Mouse (Mus musculus): ENCODE results near the gene Slc26a8.

Slc26a8 gene

DNA sequence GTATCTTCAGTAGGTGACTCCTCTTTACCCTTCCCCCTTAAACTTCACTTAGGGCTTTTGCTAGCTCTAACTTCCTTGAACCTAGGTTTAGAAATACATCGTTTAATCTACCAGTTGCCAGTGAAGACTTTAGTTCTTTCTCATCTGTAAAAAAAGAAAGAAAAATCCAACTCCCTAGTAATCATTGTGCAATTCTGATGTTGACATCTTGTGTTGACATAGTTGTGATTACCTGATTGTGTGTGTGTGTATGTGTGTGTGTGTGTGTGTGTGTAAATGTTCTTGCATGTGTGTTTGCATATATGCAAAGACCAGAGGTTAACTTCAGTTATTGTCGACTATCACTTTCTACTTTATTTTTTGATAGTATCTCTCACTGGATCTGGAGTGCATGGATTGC, 8.6 kb upstream of the Slc26a8 start:
- no peak for DNase-seq (ENCODE audit: low read depth, low spot score)

DNA sequence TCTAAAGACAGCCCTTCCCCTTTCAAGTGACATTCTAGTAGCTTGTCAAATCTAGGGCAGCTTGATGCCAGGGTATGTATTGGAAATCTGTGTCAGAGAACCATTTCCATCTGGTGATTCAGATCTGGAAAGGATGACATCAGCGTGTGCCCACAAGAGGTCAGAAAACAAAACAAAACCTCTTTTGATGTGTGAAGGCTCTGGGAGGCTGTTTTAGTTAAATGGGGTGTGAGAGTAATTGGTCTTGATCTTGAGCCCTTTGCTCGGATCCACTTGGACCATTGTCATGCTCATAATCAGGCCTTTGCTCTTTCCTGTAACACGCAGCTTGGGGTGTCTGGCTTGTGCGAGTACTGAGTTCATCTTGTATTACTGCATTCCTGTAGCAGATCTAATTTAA, 8.2 kb upstream of the Slc26a8 start:
- DNase-seq (ENCODE audit: low read depth, low spot score) = no peak

DNA sequence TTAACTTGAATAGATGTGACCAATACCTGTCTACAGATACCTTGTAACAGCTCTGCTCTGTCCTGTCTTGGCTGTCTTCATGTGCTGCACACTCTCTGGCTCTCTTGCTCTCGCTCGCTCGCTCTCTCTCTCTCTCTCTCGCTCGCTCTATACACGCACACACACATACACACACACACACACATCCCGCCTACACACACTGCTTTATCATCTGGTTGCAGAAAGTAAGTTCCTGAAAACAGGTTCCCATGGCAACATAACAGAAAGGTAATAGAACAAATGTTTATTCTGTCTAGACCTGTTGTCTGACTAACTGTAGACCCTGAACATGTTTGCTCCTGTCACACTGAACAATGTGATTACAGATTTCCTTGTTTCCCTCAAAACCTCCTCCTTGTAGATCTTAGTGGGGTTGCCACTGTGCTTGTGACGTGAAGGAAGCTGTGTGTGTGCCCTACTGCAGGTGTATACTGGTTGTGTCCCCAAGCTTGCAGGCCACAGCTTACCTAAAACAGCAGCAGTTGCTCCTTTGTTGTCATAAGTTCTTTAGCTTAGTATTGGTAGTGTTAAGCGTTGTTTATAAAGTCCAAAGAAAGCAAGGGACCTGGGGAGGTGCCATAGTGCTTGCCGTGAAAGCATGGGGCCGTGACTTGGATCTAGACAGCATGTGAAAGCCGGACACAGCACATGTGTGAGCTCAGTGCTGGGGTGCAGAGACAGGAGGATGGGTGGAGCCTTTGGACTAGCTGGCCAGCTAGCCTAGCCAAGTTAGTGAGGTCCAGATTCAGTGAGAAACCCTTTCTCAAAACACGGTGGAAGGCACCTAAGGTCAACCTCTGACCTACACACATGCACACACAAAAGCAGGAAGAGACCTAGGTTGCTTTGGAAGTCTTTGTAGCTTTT, 7.5 kb upstream of the Slc26a8 start:
- DNase-seq (ENCODE audit: low read depth, low spot score) = no peak

DNA sequence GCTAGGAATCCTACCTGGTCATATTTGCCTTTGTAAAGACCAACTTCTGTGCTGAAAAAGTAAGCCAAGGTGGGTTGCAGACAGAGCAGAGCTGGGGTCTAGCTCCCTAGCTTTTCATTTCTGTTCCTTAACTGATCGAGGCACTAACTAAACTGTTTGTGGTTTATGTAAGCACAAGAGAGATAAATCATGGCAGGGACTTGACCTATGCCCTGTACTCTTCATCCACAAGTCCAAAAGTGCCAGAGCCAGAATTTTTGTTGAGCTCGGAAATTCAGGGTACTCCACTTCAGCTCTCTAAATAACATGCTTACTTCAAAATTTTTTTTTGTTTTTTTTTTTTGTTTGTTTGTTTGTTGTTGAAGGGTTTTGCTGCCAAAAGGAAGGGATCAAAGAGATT, 6.6 kb upstream of the Slc26a8 start:
- DNase-seq (ENCODE audit: low read depth, low spot score) = no peak

DNA sequence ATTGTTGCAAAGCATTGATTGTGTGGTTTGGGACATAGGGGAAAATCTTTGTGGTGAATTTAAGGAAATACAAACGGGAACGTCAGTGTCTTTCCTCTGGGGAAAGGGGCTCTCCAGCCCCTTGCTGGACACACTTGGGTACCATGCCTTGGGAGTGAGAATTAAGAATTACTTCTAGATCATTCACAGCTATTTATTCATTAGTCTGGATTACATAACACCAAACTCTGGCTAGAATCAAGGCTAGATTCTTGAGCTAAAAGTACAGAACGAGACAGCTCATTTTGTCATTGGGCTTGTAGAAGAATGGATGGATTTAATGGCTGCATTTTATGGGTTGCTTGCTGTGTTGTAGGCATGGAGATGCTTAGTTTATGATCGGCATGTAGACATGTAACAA, 4.8 kb upstream of the Slc26a8 start:
- no peak for DNase-seq (ENCODE audit: low read depth, low spot score)

DNA sequence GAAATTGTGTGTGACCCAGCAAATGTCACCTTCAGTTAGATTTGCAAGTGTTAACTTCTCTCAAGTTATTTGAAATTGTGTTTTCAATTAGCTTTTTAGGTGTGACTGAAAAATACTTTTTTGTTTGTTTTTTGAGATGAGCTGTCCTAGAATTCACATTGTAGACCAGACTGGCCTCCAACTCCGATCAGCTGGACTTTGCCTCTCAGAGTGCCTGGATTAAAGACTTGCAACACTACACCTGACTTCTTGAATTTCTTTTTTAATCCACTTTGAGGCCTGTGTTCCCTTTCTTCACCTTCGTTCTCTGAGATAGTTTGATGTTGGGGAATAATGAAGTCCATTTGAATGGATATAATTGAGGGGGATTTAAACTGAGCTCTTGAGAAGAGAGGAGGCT, 4.0 kb upstream of the Slc26a8 start:
- DNase-seq (ENCODE audit: low read depth, low spot score) = no peak

DNA sequence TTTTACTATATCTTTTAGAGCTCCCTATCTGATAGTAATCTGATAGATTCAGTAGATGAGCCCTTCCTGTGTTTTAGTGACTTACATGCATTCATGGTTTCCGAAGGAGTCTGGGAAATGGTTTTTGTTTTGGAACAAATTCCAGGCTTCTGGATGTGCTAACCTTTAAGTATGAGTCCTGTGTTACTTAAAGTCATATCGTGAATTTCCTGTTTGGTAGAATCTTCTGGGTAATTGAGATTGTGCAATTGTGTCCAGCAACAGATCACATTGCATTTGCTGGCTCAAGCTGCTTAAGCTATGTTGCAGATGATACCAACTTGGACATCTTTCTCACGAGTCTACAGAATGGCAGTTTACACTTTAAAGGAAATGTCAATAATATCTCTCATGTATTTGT, 3.1 kb upstream of the Slc26a8 start:
- DNase-seq (ENCODE audit: low read depth, low spot score) = no peak

DNA sequence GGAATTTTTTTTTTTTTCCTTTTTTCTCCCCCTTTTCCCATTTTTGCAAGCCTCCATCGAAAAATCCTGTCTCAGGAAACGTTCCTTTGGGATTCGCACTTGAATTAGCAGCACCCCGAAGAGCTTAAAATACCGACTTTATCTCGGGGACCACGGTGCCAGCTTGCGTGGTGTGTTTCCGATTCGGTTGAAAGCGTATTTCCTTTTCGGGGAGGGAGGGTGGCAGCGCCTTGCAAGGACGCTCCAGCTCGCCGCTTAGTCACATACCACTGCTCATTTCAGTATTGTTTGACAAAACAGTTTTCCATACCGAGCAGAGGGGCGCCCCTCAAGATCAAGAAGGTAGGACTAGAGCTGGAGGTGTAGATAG, 2.3 kb upstream of the Slc26a8 start:
- DNase-seq (ENCODE audit: low read depth, low spot score) = no peak

DNA sequence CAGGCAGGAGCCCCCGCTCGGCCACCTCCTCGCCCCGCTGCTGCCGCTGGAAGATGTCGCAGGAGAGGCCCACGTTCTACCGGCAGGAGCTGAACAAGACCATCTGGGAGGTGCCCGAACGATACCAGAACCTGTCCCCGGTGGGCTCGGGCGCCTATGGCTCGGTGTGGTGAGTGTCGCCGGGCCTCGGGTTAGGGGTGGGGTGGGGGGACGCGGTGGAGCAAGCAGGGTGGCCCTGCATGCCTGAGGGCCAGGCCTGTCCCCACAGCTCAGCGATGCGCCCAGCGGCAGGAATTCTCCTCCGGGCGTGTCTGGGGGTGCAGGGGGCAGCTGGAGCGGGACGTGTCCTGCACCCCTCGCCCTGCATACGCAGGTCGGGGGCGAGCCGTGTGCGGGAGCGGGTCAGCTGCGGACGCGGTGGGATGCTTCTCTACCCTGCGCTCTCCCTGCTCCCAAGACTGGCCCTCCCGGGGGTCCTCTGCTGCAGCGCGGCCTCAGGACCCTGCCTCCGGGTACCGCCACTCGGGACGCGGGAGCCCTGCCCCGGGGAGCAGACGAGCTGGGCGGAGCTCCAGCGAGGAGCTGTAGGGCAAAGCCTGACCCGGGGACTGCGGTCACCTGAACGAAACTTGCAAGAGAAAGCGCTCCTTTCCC, 1.8 kb upstream of the Slc26a8 start:
- no peak for DNase-seq (ENCODE audit: low read depth, low spot score)

DNA sequence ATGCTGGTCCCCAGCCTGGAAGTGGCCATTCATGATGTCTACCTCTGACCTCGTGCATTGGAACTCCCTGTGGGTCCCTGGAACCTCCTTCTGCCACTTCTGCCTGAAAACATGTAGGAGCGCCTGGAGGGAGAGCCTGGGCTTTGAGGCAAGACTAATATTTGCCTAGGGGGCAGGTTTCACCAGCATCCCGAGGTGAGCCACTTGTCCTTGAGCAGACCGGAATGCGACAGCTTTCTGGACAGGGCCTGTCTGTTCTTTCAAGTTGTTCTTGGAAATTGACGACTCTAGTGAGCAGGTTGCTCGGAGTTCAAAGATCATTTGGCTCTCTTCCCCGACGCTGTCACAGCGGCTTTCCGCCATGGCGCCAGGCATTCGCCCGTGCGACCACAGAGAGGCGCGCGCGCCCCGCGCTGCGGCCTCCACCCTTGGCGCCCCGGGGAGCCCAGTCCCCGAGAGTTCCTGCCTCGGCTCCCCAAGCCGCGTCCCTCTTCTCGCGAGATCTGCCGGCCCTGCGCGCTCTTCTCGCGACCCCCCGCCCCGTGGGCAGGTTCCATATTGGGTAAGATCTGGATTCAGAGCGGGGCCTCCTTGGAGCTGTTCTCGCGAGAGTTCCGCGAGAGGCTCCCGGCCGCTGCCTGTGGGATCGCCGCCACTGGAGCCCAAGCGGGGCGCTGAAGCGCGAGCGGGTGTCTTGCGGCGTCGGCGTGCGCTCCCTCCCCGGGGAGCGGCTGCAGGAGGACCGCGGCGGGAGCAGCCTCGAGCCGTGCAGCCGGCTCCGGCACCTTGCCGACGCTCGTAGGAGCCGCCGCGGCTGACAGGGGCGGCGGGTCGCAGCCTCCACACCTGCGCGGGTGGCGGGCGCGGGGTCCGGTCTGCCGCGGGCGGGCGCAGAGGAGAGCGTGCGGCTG, 998 bp upstream of the Slc26a8 start, which contains the start of gene Mapk14:
Gene Mapk14, plus strand, starts transcription at position 554 of the 911 bp plus-strand sequence.
- DNase-seq (ENCODE audit: low read depth, low spot score) = peak; percentile 98

DNA sequence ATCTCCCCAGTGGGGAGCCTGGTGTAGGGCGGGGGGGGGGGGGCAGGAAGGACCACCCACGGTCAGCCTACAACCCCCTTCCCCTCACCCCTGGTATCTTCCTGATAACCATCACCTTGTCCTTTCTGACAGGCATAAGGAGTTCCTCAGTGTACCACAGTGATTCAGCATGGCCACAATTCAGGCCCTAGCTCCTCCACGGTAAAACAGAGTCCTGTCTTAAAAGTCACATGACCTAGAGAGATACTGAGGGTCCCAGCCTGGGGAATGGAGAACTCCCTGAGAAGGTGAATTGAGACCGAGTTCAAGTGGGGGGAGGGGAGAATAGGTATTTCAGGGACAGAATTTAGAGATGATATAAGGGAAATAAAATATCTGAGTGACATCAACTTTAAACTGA, 2.7 kb downstream of the Slc26a8 start:
- no peak for DNase-seq (ENCODE audit: low read depth, low spot score)

DNA sequence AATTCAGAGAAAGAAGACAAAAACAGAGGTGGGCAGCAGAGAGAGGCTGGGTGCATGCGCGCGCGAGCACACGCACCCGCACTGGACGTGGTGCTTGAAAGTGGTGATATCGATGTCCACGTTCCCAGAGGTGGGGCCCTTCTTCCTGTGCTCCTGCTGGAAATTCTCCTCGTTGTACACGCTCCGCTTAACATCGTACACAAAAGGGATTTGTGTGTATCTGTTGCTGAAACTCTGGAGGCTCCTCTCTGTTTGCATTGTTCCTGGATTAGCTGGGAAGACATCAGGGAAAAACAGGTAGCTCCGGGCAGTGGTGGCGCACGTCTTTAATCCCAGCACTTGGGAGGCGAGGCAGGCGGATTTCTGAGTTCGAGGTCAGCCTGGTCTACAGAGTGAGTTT, 5.4 kb downstream of the Slc26a8 start:
- DNase-seq (ENCODE audit: low read depth, low spot score) = no peak

DNA sequence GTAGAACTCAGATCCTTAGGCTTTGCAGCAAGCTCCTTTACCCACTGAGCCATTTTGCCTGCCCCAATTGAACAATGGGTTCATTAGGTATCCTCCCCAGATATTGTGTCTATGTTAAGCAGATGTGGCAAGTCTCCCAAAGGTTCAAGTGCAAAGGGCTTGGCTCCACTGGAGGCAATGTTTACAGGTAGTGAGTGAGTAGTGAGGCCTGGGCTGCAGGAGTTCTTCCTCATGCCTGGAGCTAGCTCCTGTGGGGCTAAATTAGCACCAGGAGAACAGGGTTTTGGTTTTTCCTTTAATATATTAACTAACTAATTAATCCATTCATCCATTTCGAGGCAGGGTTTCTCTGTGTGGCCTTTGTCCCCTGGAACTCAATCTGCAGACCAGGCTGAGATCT, 6.4 kb downstream of the Slc26a8 start:
- DNase-seq (ENCODE audit: low read depth, low spot score) = no peak

DNA sequence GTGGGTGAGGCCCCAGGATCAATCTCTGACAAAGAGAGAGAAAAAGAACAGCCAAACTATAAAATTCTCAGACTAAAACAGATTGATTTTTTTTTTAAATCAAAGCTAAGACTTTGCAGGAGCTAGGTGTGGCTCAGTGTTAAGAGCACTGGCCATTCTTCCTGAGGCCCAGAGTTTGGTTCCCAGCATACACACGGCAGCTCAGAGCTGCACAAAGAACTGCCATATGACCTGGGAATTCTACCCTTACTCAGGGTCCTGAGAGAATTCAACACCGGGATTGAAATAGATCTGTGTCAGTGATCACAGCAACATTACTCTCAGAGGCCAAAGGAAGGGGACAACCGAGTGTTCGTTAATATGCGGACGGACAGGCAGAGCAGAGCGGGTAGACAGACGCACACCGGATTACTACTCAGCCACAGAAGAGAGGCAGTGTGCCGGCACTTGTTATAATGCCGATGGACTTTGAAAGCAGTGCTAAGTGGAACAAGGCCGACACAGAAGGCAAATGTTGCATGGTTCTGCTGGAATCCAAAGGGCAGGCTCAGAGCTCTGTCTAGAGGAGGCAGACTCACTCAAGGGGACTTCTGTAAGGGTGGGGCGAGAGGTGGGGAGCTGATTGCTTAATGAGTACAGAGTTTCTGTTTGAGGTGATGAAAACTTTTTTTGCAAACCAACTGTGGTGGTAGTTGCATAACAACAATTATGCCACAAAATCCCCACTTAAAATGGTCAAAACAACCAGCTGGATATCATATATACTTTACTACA, 7.5 kb downstream of the Slc26a8 start:
- no peak for DNase-seq (ENCODE audit: low read depth, low spot score)

DNA sequence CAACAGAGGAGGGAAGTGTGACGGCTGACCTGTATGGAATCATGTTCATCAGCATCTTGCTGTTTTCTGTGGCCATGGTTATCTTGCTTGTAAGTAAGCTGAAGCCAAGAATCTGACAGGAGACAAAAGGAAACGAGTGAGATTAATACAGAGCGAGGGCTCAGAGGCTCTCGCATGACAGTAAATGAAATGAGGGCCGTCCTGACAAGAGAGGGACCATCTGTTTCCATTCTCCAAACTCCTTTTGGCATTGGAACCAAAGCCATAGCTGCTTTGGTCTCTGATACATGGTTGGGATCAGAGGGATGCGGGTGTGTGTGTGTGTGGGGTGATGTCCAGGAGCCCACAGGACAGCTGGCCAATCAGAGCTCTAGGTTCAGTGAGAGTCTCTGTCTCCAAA, 30.5 kb downstream of the Slc26a8 start:
- DNase-seq (ENCODE audit: low read depth, low spot score) = no peak

DNA sequence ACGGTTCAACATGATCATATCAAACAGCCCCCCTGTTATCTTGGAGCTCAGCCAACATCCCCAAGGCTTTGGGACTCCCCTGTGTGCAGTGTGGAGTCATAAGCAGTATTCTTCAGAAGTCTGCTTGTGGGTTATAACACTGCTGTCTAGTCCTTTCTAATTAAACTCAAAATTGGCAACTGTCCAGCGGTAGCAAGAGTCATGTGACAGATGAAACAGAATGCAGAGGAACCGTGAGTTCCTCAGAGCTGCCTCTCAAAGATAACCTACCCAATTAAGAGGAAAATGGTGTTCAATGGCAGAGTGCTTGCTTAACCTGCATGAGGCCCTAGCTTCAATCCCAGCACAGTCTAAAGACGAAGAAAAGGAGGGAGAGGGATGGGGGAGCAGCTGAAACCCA, 32.1 kb downstream of the Slc26a8 start:
- no peak for DNase-seq (ENCODE audit: low read depth, low spot score)

DNA sequence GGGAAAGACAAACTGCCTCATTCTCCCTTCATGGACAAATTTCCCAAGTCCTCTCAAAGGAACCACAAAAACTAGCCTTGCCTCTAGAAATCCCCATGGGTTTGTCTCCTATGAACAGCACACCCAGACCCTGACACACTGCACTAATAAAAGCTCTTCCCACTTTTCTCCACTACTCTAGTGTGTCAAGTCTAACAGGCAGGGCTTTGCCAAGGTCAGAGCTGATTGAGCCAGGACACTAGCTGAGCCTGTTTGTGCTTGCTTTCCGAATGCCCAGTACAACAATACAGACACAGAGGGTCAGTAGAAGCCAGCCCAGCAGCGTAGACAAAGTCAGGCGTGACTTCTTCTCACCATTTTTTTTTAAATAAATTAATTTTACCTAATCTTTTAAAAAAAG, 39.8 kb downstream of the Slc26a8 start:
- no peak for DNase-seq (ENCODE audit: low read depth, low spot score)

DNA sequence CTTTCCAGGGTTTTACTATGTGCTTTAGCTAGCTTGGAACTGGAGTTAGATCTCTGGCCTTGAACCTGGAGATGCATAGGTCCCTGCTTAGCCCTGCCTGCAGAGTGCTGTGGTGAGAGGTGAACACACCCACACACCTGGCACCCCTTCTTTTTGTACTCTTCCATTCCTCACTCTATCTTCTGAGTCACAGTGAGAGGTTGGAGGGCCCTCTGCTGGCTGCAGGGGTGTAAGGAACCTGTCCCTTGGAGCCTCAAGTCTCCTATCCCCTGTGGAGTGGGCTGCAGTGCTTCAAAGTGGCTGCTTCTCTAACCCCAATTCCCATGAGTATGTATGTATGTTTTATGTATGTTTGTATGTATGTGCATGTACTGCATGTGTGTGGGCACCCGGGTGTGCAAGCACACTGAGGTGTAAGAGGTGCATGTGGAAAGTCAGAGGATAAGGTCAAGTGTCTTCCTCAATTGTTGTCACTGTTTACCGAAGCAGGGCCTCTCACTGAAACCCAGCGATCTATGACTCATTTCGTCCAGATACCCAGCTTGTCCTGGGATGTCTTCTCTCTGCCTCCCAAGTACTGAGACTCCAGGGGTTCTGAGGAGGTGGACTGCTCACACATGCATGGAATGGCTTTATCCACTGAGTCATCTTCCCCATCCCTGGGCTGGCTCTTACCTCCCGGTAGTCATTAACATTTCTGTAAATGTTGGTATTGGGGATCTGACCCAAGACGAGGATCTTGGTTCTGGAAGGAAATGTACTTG, 41.2 kb downstream of the Slc26a8 start:
- DNase-seq (ENCODE audit: low read depth, low spot score) = no peak

DNA sequence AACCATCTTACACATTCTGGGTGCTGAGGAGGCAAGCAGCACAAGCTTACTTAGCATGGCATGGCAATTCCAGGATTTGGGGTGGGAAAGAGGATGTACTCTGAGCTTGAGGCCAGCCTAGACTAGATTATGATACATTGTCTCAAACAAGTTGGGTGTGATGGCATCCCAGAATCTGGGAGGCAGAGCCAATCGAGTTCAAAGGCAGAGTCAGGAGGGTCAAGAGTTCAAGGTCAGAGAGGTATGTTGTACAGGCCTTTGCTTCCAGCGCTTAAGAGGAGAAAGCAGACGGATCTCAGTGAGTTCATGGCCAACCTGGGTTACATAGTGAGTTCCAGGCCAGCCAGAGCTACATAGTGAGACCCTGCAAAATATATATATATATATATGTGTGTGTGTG, 43.8 kb downstream of the Slc26a8 start:
- DNase-seq (ENCODE audit: low read depth, low spot score) = no peak

DNA sequence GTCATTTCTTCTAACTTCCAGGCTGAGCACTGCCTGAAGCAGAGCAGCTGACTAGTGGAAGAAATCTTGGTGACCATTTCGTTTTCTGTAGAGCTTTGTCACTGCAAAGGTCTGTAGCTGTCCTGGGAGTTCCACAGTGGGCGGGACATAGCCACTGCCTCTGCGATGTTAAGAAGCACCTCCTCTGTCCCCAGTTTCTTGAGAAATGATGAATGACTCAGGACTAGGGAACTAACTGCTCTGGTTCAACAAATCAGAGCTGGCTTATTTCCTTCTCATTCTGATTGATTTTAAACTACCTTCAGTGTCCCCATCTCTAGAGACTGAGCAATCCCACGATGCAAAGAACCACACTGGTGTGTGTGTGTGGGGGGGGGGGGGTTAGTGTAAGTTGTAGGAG, 45.9 kb downstream of the Slc26a8 start:
- no peak for DNase-seq (ENCODE audit: low read depth, low spot score)

DNA sequence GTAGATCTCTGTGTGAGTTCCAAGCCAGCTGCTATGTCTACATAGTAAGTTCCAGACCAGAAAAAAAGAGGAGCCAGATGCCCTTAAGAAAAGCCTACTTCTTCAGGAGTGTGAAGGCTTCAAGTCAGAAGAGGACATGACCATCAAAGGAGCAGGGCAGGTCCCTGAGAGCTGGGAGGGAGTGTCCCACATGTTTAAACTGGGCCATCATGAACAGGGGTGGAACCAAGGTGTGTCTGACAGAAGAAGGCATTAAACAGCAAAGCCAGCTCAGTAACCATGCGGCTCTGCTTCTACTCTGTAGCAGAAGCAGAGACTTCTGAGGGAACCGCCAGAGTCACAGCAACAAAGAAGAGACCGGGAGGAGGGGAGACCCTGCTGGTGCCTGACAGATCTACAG, 46.3 kb downstream of the Slc26a8 start:
- DNase-seq (ENCODE audit: low read depth, low spot score) = no peak
